Mouse (Mus musculus): ENCODE data around the gene Bcat2. TPM values are rescaled to one million over a fixed set of nuclear protein-coding genes. Genes with fewer than 3 reads are reported as not detected.
A peak's percentile ranks its signal among the peaks of the same experiment; 100 is the strongest.

Gene Bcat2
- total and polyA plus RNA-seq, 3 experiments, result 45.9 to 178 (median 114) TPM

DNA sequence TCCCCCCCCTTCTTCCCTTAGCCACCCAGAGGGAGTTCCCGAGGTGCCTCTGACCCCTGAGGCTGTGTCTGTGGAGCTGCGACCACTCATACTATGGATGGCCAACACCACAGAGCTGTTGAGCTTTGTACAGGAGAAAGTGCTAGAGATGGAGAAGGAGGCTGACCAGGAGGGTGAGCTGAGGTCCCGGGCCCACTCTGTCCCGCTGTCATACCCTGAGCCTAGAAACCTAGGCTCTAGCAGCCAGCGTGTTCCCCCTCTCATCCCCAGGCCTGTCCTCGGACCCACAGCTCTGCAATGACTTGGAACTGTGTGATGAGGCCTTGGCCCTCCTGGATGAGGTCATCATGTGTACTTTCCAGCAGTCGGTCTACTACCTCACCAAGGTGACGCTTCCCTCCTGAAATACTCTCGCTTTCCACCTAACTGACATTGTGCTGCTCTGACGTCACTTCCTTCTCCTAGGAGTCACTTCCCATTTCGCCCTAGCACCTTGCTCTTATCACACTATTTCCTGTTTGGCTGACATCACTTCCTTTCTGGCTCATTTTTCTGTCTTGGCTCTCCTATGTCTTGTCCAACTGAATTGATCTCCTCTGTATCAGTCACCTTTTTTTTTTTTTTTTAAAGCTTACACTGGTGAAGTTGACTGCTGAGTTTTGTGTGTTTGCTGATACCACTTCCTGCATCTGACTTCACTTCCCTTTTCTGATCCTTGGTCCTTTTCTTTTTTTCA is 65.2 kb downstream of the Bcat2 start:
- no peak for ATAC-seq (ENCODE audit: extremely low read depth, insufficient number of reproducible peaks, low FRiP score, poor library complexity, severe bottlenecking)

GRCm38 (mm10) chr7:45635711-45636688 is 66.0 kb downstream of the Bcat2 start:
- H3K36me3 ChIP-seq (replicated peaks), result no peaks in the 10 kb centered on the region
- peaks cover 19% of the 10 kb centered on the region for H3K27me3 ChIP-seq (ENCODE audit: insufficient read depth, low read length)
- no peak for DNase-seq (ENCODE audit: low spot score)
- no peak for ATAC-seq (ENCODE audit: extremely low read depth, insufficient number of reproducible peaks, low FRiP score, poor library complexity, severe bottlenecking)
- no peaks in the 10 kb centered on the region for H3K9me3 ChIP-seq (replicated peaks)
- no peak overlapping the region for H3K4me3 ChIP-seq (ENCODE audit: low read depth, low read length)
- TF ChIP-seq TAL1 (conservative IDR thresholded peaks at IDR 0.05; ENCODE audit: low read depth, low read length) (no peak), GATA2 (IDR thresholded peaks at IDR 0.05; ENCODE audit: borderline replicate concordance, low read depth, low read length) (no peak), POLR2AphosphoS5 (IDR thresholded peaks at IDR 0.05; ENCODE audit: insufficient replicate concordance, low read depth, low read length) (no peak), CTCF (IDR thresholded peaks at IDR 0.05; ENCODE audit: low read depth, low read length) (no peak), GATA1 (IDR thresholded peaks at IDR 0.05; ENCODE audit: borderline replicate concordance, low read length) (no peak)
- H3K4me1 ChIP-seq (ENCODE audit: insufficient read depth, low read depth, low read length), result peaks cover 14% of the 10 kb centered on the region

More for the DNA sequence above, 65.2 kb downstream of the Bcat2 start:
- DNase-seq (ENCODE audit: low spot score), result peak; percentile 46
- peaks cover 14% of the 10 kb centered on the region for H3K4me1 ChIP-seq (ENCODE audit: insufficient read depth, low read depth, low read length)
- no peaks in the 10 kb centered on the region for H3K36me3 ChIP-seq (replicated peaks)
- no peaks in the 10 kb centered on the region for H3K9me3 ChIP-seq (replicated peaks)
- H3K4me3 ChIP-seq (ENCODE audit: low read depth, low read length), result peak overlapping the region; percentile 5; the same call in 1 of the 2 replicates
- peaks cover 14% of the 10 kb centered on the region for H3K27me3 ChIP-seq (ENCODE audit: insufficient read depth, low read length)
- TF ChIP-seq CTCF (IDR thresholded peaks at IDR 0.05; ENCODE audit: low read depth, low read length) (no peak), GATA1 (IDR thresholded peaks at IDR 0.05; ENCODE audit: borderline replicate concordance, low read length) (no peak), POLR2AphosphoS5 (IDR thresholded peaks at IDR 0.05; ENCODE audit: insufficient replicate concordance, low read depth, low read length) (no peak), GATA2 (IDR thresholded peaks at IDR 0.05; ENCODE audit: borderline replicate concordance, low read depth, low read length) (no peak), TAL1 (conservative IDR thresholded peaks at IDR 0.05; ENCODE audit: low read depth, low read length) (no peak)

DNA sequence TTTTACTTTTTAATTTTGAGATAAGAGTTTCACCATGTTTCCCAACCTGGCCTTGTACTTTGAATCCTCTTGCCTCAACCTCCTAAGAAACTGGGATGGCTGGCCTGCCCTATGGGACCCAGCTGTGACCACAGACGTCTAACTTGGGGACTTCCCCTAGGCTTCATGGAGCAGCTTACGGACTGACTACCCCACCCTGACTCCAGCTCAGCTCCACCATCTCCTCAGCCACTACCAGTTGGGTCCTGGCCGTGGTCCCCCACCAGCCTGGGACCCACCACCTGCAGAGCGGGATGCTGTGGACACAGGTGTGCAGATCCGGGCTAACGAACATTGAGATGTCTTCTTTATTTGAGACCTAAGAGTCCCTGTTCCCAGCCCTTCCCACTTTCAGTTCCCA is 67.8 kb downstream of the Bcat2 start:
- no peak for TF ChIP-seq TAL1 (conservative IDR thresholded peaks at IDR 0.05; ENCODE audit: low read depth, low read length)
- no peak for TF ChIP-seq GATA2 (IDR thresholded peaks at IDR 0.05; ENCODE audit: borderline replicate concordance, low read depth, low read length)
- TF ChIP-seq CTCF (IDR thresholded peaks at IDR 0.05; ENCODE audit: low read depth, low read length), result no peak
- TF ChIP-seq POLR2AphosphoS5 (IDR thresholded peaks at IDR 0.05; ENCODE audit: insufficient replicate concordance, low read depth, low read length), result no peak
- TF ChIP-seq GATA1 (IDR thresholded peaks at IDR 0.05; ENCODE audit: borderline replicate concordance, low read length), result no peak
- DNase-seq (ENCODE audit: low spot score) (no peak), ATAC-seq (ENCODE audit: extremely low read depth, insufficient number of reproducible peaks, low FRiP score, poor library complexity, severe bottlenecking) (no peak)
- no peak overlapping the region for H3K4me3 ChIP-seq (ENCODE audit: low read depth, low read length)
- peaks cover 14% of the 10 kb centered on the region for H3K4me1 ChIP-seq (ENCODE audit: insufficient read depth, low read depth, low read length)
- H3K27me3 ChIP-seq (ENCODE audit: insufficient read depth, low read length), result peaks cover 32% of the 10 kb centered on the region
- no peaks in the 10 kb centered on the region for H3K36me3 ChIP-seq (replicated peaks)
- no peaks in the 10 kb centered on the region for H3K9me3 ChIP-seq (replicated peaks)

DNA sequence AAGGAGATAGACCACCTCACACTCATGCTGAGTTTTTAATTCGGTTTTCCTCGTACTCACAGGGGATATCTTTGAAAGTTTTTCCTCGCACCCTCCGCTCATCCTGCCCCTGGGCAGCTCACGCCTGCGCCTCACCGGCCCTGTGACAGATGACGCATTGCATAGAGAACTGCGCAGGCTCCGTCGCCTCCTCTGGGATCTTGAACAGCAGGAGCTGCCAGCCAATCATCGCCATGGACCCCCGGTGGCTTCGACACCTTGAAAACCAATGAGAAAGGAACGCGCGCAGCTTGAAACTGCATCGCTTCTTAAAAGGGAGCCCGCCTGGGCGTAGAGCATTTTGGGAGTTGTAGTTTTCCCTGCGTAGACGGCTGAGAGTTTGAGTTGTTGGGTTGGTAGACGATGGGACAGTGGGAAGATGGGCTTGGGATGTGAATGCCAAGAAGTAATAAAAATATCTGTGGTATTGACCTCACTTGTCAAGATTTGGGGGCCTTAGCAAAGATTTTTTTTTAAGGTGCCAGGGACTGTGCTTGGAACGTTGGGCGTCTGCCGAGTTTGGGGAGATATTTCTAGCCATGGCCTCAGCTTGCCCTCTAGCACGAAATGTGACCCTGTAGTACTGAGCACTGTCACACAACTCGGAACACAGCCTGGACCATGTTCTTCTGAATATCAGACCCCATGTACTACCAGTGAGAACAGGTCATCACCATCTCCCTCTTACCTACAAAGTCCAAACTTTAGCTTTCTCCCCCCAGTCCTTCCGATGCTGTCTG is 68.9 kb downstream of the Bcat2 start:
- peaks cover 14% of the 10 kb centered on the region for H3K4me1 ChIP-seq (ENCODE audit: insufficient read depth, low read depth, low read length)
- TF ChIP-seq POLR2AphosphoS5 (IDR thresholded peaks at IDR 0.05; ENCODE audit: insufficient replicate concordance, low read depth, low read length) (no peak), TAL1 (conservative IDR thresholded peaks at IDR 0.05; ENCODE audit: low read depth, low read length) (no peak), CTCF (IDR thresholded peaks at IDR 0.05; ENCODE audit: low read depth, low read length) (no peak), GATA1 (IDR thresholded peaks at IDR 0.05; ENCODE audit: borderline replicate concordance, low read length) (no peak), GATA2 (IDR thresholded peaks at IDR 0.05; ENCODE audit: borderline replicate concordance, low read depth, low read length) (no peak)
- DNase-seq (ENCODE audit: low spot score) (no peak), ATAC-seq (ENCODE audit: extremely low read depth, insufficient number of reproducible peaks, low FRiP score, poor library complexity, severe bottlenecking) (no peak)
- no peaks in the 10 kb centered on the region for H3K36me3 ChIP-seq (replicated peaks)
- no peaks in the 10 kb centered on the region for H3K9me3 ChIP-seq (replicated peaks)
- H3K27me3 ChIP-seq (ENCODE audit: insufficient read depth, low read length), result peaks cover 37% of the 10 kb centered on the region
- no peak overlapping the region for H3K4me3 ChIP-seq (ENCODE audit: low read depth, low read length)

Other genes with a start within 250 kb of the Bcat2 start
Only the 20 nearest of the 36 such genes appear.
- 255 and 345 TPM in 2 replicates for gene Ruvbl2, start 132.1 kb upstream of the Bcat2 start, total RNA-seq (2014; fragmentation: Nextera tagmentation)
- gene Ruvbl2, start 132.1 kb upstream of the Bcat2 start, total RNA-seq (2017), result 139 and 167 TPM in 2 replicates
- gene Ruvbl2, start 132.1 kb upstream of the Bcat2 start, polyA plus RNA-seq (2012), result 639 and 877 TPM in 2 replicates
- gene Ftl1, start 110.3 kb upstream of the Bcat2 start, total RNA-seq (2014; fragmentation: Nextera tagmentation), result 2,893 and 3,214 TPM in 2 replicates
- 4,307 and 4,361 TPM in 2 replicates for gene Ftl1, start 110.3 kb upstream of the Bcat2 start, total RNA-seq (2017)
- gene Ftl1, start 110.3 kb upstream of the Bcat2 start, polyA plus RNA-seq (2012), result 6,399 and 6,975 TPM in 2 replicates
- 68.8 and 93.1 TPM in 2 replicates for gene Bax, start 103.3 kb upstream of the Bcat2 start, total RNA-seq (2014; fragmentation: Nextera tagmentation)
- gene Bax, start 103.3 kb upstream of the Bcat2 start, total RNA-seq (2017), result 87.2 and 97.2 TPM in 2 replicates
- gene Bax, start 103.3 kb upstream of the Bcat2 start, polyA plus RNA-seq (2012), result 287 and 342 TPM in 2 replicates
- gene Tulp2, start 88.3 kb upstream of the Bcat2 start, total RNA-seq (2014; fragmentation: Nextera tagmentation), result 0.98 and 1.1 TPM in 2 replicates
- 0.23 and 0.49 TPM in 2 replicates for gene Tulp2, start 88.3 kb upstream of the Bcat2 start, total RNA-seq (2017)
- 1.0 and 1.7 TPM in 2 replicates for gene Tulp2, start 88.3 kb upstream of the Bcat2 start, polyA plus RNA-seq (2012)
- not detected in 2 replicates for gene Gm45808, start 83.3 kb upstream of the Bcat2 start, total RNA-seq (2014; fragmentation: Nextera tagmentation)
- gene Gm45808, start 83.3 kb upstream of the Bcat2 start, total RNA-seq (2017), result not detected in 2 replicates
- gene Gm45808, start 83.3 kb upstream of the Bcat2 start, polyA plus RNA-seq (2012), result not detected in 2 replicates
- gene Dhdh, start 81.3 kb upstream of the Bcat2 start, total RNA-seq (2014; fragmentation: Nextera tagmentation), result 17.7 and 18.0 TPM in 2 replicates
- 4.8 and 6.8 TPM in 2 replicates for gene Dhdh, start 81.3 kb upstream of the Bcat2 start, total RNA-seq (2017)
- gene Dhdh, start 81.3 kb upstream of the Bcat2 start, polyA plus RNA-seq (2012), result 1.3 and 1.6 TPM in 2 replicates
- gene Nucb1, start 59.7 kb upstream of the Bcat2 start, total RNA-seq (2014; fragmentation: Nextera tagmentation), result 91.8 and 127 TPM in 2 replicates
- 378 and 409 TPM in 2 replicates for gene Nucb1, start 59.7 kb upstream of the Bcat2 start, total RNA-seq (2017)
- gene Nucb1, start 59.7 kb upstream of the Bcat2 start, polyA plus RNA-seq (2012), result 403 and 408 TPM in 2 replicates
- gene Ppp1r15a, start 43.9 kb upstream of the Bcat2 start, total RNA-seq (2014; fragmentation: Nextera tagmentation), result 57.6 and 75.0 TPM in 2 replicates
- 67.9 and 80.2 TPM in 2 replicates for gene Ppp1r15a, start 43.9 kb upstream of the Bcat2 start, total RNA-seq (2017)
- 56.8 and 62.3 TPM in 2 replicates for gene Ppp1r15a, start 43.9 kb upstream of the Bcat2 start, polyA plus RNA-seq (2012)
- 1.5 and 1.7 TPM in 2 replicates for gene Plekha4, start 43.8 kb upstream of the Bcat2 start, total RNA-seq (2014; fragmentation: Nextera tagmentation)
- gene Plekha4, start 43.8 kb upstream of the Bcat2 start, total RNA-seq (2017), result 0.70 and 2.8 TPM in 2 replicates
- 1.2 and 1.3 TPM in 2 replicates for gene Plekha4, start 43.8 kb upstream of the Bcat2 start, polyA plus RNA-seq (2012)
- gene Hsd17b14, start 15.3 kb upstream of the Bcat2 start, total RNA-seq (2014; fragmentation: Nextera tagmentation), result 34.9 and 44.8 TPM in 2 replicates
- gene Hsd17b14, start 15.3 kb upstream of the Bcat2 start, total RNA-seq (2017), result 8.2 and 14.5 TPM in 2 replicates
- 5.1 and 6.0 TPM in 2 replicates for gene Hsd17b14, start 15.3 kb upstream of the Bcat2 start, polyA plus RNA-seq (2012)
- not detected in 2 replicates for gene Fgf21, start 45.3 kb downstream of the Bcat2 start, total RNA-seq (2014; fragmentation: Nextera tagmentation)
- gene Fgf21, start 45.3 kb downstream of the Bcat2 start, total RNA-seq (2017), result 0.16 TPM in 1 of 2 replicates, not detected in the other
- gene Fgf21, start 45.3 kb downstream of the Bcat2 start, polyA plus RNA-seq (2012), result not detected in 2 replicates
- not detected in 2 replicates for gene Fut1, start 47.1 kb downstream of the Bcat2 start, total RNA-seq (2014; fragmentation: Nextera tagmentation)
- 0.16 TPM in 1 of 2 replicates, not detected in the other for gene Fut1, start 47.1 kb downstream of the Bcat2 start, total RNA-seq (2017)
- gene Fut1, start 47.1 kb downstream of the Bcat2 start, polyA plus RNA-seq (2012), result not detected in 2 replicates
- 0.68 TPM in 1 of 2 replicates, not detected in the other for gene Izumo1, start 51.7 kb downstream of the Bcat2 start, total RNA-seq (2014; fragmentation: Nextera tagmentation)
- gene Izumo1, start 51.7 kb downstream of the Bcat2 start, total RNA-seq (2017), result 0.05 TPM in 1 of 2 replicates, not detected in the other
- gene Izumo1, start 51.7 kb downstream of the Bcat2 start, polyA plus RNA-seq (2012), result 0.10 and 0.12 TPM in 2 replicates
- 0.60 and 0.83 TPM in 2 replicates for gene Rasip1, start 57.3 kb downstream of the Bcat2 start, total RNA-seq (2014; fragmentation: Nextera tagmentation)
- 0.06 and 0.11 TPM in 2 replicates for gene Rasip1, start 57.3 kb downstream of the Bcat2 start, total RNA-seq (2017)
- gene Rasip1, start 57.3 kb downstream of the Bcat2 start, polyA plus RNA-seq (2012), result 0.90 and 0.95 TPM in 2 replicates
- gene Mamstr, start 69.8 kb downstream of the Bcat2 start, total RNA-seq (2014; fragmentation: Nextera tagmentation), result not detected in 2 replicates
- gene Mamstr, start 69.8 kb downstream of the Bcat2 start, total RNA-seq (2017), result not detected in 2 replicates
- not detected in 2 replicates for gene Mamstr, start 69.8 kb downstream of the Bcat2 start, polyA plus RNA-seq (2012)
- gene Fut2, start 96.2 kb downstream of the Bcat2 start, total RNA-seq (2014; fragmentation: Nextera tagmentation), result not detected in 2 replicates
- gene Fut2, start 96.2 kb downstream of the Bcat2 start, total RNA-seq (2017), result 0.38 TPM in 1 of 2 replicates, not detected in the other
- gene Fut2, start 96.2 kb downstream of the Bcat2 start, polyA plus RNA-seq (2012), result not detected in 2 replicates
- gene Ntn5, start 113.9 kb downstream of the Bcat2 start, total RNA-seq (2014; fragmentation: Nextera tagmentation), result not detected in 2 replicates
- not detected in 2 replicates for gene Ntn5, start 113.9 kb downstream of the Bcat2 start, total RNA-seq (2017)
- 0.21 and 0.29 TPM in 2 replicates for gene Ntn5, start 113.9 kb downstream of the Bcat2 start, polyA plus RNA-seq (2012)
- not detected in 2 replicates for gene Sec1, start 124.2 kb downstream of the Bcat2 start, total RNA-seq (2014; fragmentation: Nextera tagmentation)
- not detected in 2 replicates for gene Sec1, start 124.2 kb downstream of the Bcat2 start, total RNA-seq (2017)
- 0.02 TPM in 1 of 2 replicates, not detected in the other for gene Sec1, start 124.2 kb downstream of the Bcat2 start, polyA plus RNA-seq (2012)
- gene Car11, start 129.7 kb downstream of the Bcat2 start, total RNA-seq (2014; fragmentation: Nextera tagmentation), result 0.92 and 3.5 TPM in 2 replicates
- gene Car11, start 129.7 kb downstream of the Bcat2 start, total RNA-seq (2017), result 0.16 and 0.58 TPM in 2 replicates
- 0.63 and 0.78 TPM in 2 replicates for gene Car11, start 129.7 kb downstream of the Bcat2 start, polyA plus RNA-seq (2012)
- 22.8 and 30.2 TPM in 2 replicates for gene Dbp, start 134.9 kb downstream of the Bcat2 start, total RNA-seq (2014; fragmentation: Nextera tagmentation)
- 33.7 and 37.8 TPM in 2 replicates for gene Dbp, start 134.9 kb downstream of the Bcat2 start, total RNA-seq (2017)
- 18.0 and 23.0 TPM in 2 replicates for gene Dbp, start 134.9 kb downstream of the Bcat2 start, polyA plus RNA-seq (2012)